Mouse (Mus musculus) ES-E14 (cell line): Measurements from ENCODE around the gene S100a14. TPM values are rescaled to one million over a fixed set of nuclear protein-coding genes. Genes with fewer than 3 reads are reported as not detected.

Source experiments
- DNase-seq: peaks from one replicate; pipeline ENCODE4 v3.0.0-alpha.2; 2013; ENCODE audit warnings: low read depth, low spot score
- H3K27ac ChIP-seq: 2 replicates; pipeline ENCODE4 v1.5.1; 2012; ENCODE audit warnings: low read depth, mild to moderate bottlenecking, low read length, moderate library complexity, mixed read lengths; ENCODE audit not compliant: poor library complexity, insufficient read depth, severe bottlenecking
- H3K36me3 ChIP-seq: 2 replicates; pipeline ENCODE4 v1.6.1; 2012; ENCODE audit warnings: mild to moderate bottlenecking, low read length, moderate library complexity, mixed read lengths; ENCODE audit not compliant: control insufficient read depth, poor library complexity, insufficient read depth, severe bottlenecking
- H3K4me1 ChIP-seq, 2 experiments: fragments of 150-350 bp in 1 of 2; sonication (generic) in 1 of 2; 2 replicates each; pipeline ENCODE4 v1.6.1; 2012; ENCODE audit warnings: low read length in 2 of 2, mild to moderate bottlenecking in 1 of 2, mixed read lengths in 1 of 2; ENCODE audit not compliant: control insufficient read depth in 2 of 2, insufficient read depth in 2 of 2, poor library complexity in 1 of 2
- H3K4me3 ChIP-seq, 2 experiments: fragments of 150-350 bp in 1 of 2; sonication (generic) in 1 of 2; 2 replicates each; pipeline ENCODE4 v1.5.1; 2012; ENCODE audit warnings: low read length in 2 of 2, low read depth in 1 of 2, mild to moderate bottlenecking in 1 of 2, mixed read lengths in 1 of 2; ENCODE audit not compliant: insufficient read depth in 1 of 2, poor library complexity in 1 of 2, severe bottlenecking in 1 of 2
- H3K9ac ChIP-seq: 2 replicates; pipeline ENCODE4 v1.6.1; 2012; ENCODE audit warnings: low read depth, mild to moderate bottlenecking, low read length, mixed read lengths; ENCODE audit not compliant: poor library complexity, insufficient read depth, severe bottlenecking
- H3K9me3 ChIP-seq: fragments of 150-350 bp; sonication (generic); 2 replicates; pipeline ENCODE4 v1.6.1; 2012; ENCODE audit warnings: low read depth, mild to moderate bottlenecking, low read length; ENCODE audit not compliant: control insufficient read depth, insufficient read depth
- CHD2 ChIP-seq: IDR thresholded peaks from 2 replicates; pipeline ENCODE4 v1.6.1; 2014; ENCODE audit warnings: mild to moderate bottlenecking, low read depth, low read length, inconsistent platforms
- HCFC1 ChIP-seq: IDR thresholded peaks from 2 replicates; pipeline ENCODE4 v1.6.1; 2012; ENCODE audit warnings: low read length, inconsistent platforms, borderline replicate concordance; ENCODE audit not compliant: insufficient read depth
- MAFK ChIP-seq: IDR thresholded peaks from 2 replicates; pipeline ENCODE4 v1.6.1; 2014; ENCODE audit warnings: mild to moderate bottlenecking, low read depth, low read length, inconsistent platforms; ENCODE audit not compliant: insufficient read depth
- ZC3H11A ChIP-seq: IDR thresholded peaks from 2 replicates; pipeline ENCODE4 v1.6.1; 2012; ENCODE audit warnings: low read depth, mild to moderate bottlenecking, inconsistent platforms, low read length, borderline replicate concordance
- ZNF384 ChIP-seq: IDR thresholded peaks from 2 replicates; pipeline ENCODE4 v1.6.1; 2012; ENCODE audit warnings: low read depth, low read length, inconsistent platforms
- in situ Hi-C, 2 experiments: fragments of 600-800 bp; cut with MboI; formaldehyde crosslinking; loops; one replicate each; pipeline ENCODE4 v1.15.1; 2025; ENCODE audit warnings: low sequenced_read_pairs in 2 of 2, inconsistent platforms in 1 of 2; ENCODE audit not compliant: unreplicated experiment in 2 of 2
- total RNA-seq: library from RNA; depleted of rRNA; stranded (reverse); fragments of 300-350 nt; gene quantifications from 2 replicates; pipeline ENCODE4 v1.2.3, GENCODE M21; 2012

The S100a14 gene
- total RNA-seq, 1 experiment, result 0.54 TPM

DNA sequence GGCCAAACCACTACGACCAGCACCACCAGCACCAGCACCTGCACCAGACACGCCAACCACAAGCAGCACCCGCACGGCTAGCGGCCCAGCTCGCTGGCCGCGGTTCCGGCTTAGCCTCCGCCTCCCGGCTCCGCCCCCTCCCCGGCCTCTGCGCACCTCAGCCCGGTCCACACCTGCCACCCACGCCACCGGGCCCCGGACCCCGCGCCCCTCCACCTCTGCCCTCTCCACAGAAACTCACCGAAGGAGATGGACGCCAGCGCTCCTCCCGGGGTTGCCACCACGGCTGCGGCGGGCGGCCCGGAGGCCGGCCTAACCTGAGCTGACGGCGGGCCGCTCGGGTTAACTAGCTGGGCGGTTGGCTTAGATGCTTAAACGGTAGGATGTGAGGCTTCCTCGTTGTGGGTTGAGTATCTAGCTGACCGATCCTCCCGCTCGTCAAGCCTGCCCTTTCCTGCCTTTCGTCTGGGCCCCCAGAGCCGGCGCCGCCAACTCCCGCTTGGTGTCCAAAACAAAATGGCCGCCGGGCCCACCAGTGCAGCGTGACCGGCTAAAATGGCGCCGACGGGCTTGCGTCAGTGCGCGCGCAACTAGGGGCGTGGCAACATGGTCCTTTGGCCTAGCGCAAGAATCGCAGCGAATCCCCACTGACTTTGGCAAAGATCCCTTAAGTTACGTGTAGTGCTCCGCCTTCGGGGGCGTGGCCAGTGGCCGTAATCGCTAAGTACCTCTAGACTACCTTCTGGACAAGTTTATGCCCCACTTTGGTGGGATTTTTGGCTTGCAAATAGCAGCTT is 17.5 kb upstream of the S100a14 start, which contains the start of gene Chtop:
Gene Chtop (minus strand): TSS at position 549 of the 797 bp plus-strand sequence.
- peaks cover 2 to 12% of the 10 kb centered on the region in 2 experiments; a peak in 1 of 4 replicates for H3K4me1 ChIP-seq
- H3K4me3 ChIP-seq, result peak within 1 kb of the TSS; percentile 95 to 98
- H3K27ac ChIP-seq, result peak within 1 kb of the TSS; percentile 95
- peaks cover 17% of the 10 kb centered on the region for H3K36me3 ChIP-seq
- peak within 1 kb of the TSS; percentile 100 for H3K9ac ChIP-seq
- peak; percentile 99 for DNase-seq
- in situ Hi-C loops, result no loop called here
- no peak for TF ChIP-seq CHD2
- TF ChIP-seq HCFC1, result peak; percentile 13; the same call in 1 of the 2 replicates
- TF ChIP-seq ZC3H11A, result peak; percentile 34
- no peaks in the 10 kb centered on the region for H3K9me3 ChIP-seq

DNA sequence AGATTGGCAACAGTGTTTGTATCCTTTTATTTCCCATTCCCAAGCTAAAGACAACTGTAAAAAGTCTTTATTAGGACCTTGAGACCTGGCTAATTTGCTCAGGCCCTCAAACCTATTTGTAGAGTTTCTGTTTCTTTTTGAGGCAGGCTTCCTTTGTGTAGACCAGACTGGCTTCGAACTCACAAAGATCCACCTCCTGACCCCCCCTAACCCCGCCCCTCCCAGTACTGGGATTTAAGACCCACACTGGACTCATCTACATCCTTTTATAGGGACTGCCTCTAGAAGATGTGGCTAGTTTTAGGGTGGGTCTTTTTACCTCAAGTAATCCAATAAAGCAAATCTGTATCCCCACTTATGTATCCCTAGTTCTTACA is 16.9 kb upstream of the S100a14 start:
- Histone ChIP-seq H3K4me1 (peaks cover 2 to 15% of the 10 kb centered on the region in 2 experiments; a peak in 1 of 4 replicates), H3K36me3 (peaks cover 17% of the 10 kb centered on the region), H3K4me3 (peak overlapping the region; percentile 39 to 95; a peak in 3 of 4 replicates), H3K27ac (peak overlapping the region; percentile 38; the same call in 1 of the 2 replicates), H3K9ac (no peak overlapping the region; the same call in 1 of the 2 replicates), H3K9me3 (no peaks in the 10 kb centered on the region)
- DNase-seq, result no peak
- in situ Hi-C loops, result no loop called here
- no peak for TF ChIP-seq HCFC1
- no peak for TF ChIP-seq ZNF384
- no peak for TF ChIP-seq ZC3H11A
- no peak for TF ChIP-seq MAFK
- TF ChIP-seq CHD2, result no peak

GRCm38 (mm10) chr3:90512276-90512675 is 14.4 kb upstream of the S100a14 start:
- peaks cover 4% of the 10 kb centered on the region for H3K36me3 ChIP-seq
- H3K4me1 ChIP-seq, result peaks cover 2 to 26% of the 10 kb centered on the region in 2 experiments; a peak in 2 of 4 replicates
- no peak for DNase-seq
- H3K27ac ChIP-seq, result no peak overlapping the region
- no peak overlapping the region for H3K4me3 ChIP-seq
- in situ Hi-C loops, result no loop called here
- H3K9me3 ChIP-seq, result no peaks in the 10 kb centered on the region
- H3K9ac ChIP-seq, result no peak overlapping the region
- TF ChIP-seq ZC3H11A (no peak), CHD2 (no peak), MAFK (no peak), HCFC1 (no peak), ZNF384 (no peak)

- no peak overlapping the region for H3K4me3 ChIP-seq
- in situ Hi-C loops, result no loop called here
- H3K9ac ChIP-seq, result no peak overlapping the region
Measured at GRCm38 (mm10) chr3:90512948-90513642, 13.6 kb upstream of the S100a14 start.

More at GRCm38 (mm10) chr3:90512948-90513642, 13.6 kb upstream of the S100a14 start:
- H3K9me3 ChIP-seq, result no peaks in the 10 kb centered on the region
- peaks cover 2 to 25% of the 10 kb centered on the region in 2 experiments; a peak in 2 of 4 replicates for H3K4me1 ChIP-seq
- no peak overlapping the region for H3K27ac ChIP-seq
- DNase-seq, result no peak
- TF ChIP-seq CHD2 (no peak), MAFK (no peak), ZNF384 (no peak), ZC3H11A (no peak), HCFC1 (no peak)
- no peaks in the 10 kb centered on the region; the same call in 1 of the 2 replicates for H3K36me3 ChIP-seq
